Mouse (Mus musculus) natural killer cell, adult 2 months (primary cell): ENCODE data around the gene Efemp2.

Source experiments
- DNase-seq, 2 experiments: peaks; one replicate each; pipeline ENCODE4 v3.0.0; 2022; ENCODE audit warnings: low spot score in 2 of 2

The Efemp2 gene

DNA sequence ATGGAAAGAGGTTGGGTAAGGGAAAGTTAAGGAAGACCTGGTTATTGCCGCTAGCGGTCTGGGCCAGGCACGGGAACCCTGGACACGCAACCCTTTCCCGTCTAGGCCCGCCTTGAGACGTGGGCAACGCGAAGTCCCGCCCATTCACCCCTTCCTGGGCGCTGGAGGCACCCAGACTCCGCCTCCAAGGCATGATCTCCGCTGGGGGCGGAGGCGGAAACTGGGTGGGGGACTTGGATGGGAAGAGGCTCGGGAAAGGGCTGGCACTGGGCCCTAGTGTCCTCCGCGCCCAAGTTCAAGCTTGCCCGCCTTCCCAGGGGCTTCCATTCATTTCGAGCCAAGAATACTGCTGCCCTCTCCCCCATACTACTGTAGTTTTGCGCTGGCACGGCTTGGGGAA lies at the start of gene Efemp2:
Gene Efemp2, plus strand, starts transcription at position 235 of the 400 bp plus-strand sequence.
- no peak for DNase-seq

- peak in 1 of 2 experiments; percentile 67 for DNase-seq
These were observed 49.5 kb upstream of the Efemp2 start for GRCm38 (mm10) chr19:5424092-5424781.

DNA sequence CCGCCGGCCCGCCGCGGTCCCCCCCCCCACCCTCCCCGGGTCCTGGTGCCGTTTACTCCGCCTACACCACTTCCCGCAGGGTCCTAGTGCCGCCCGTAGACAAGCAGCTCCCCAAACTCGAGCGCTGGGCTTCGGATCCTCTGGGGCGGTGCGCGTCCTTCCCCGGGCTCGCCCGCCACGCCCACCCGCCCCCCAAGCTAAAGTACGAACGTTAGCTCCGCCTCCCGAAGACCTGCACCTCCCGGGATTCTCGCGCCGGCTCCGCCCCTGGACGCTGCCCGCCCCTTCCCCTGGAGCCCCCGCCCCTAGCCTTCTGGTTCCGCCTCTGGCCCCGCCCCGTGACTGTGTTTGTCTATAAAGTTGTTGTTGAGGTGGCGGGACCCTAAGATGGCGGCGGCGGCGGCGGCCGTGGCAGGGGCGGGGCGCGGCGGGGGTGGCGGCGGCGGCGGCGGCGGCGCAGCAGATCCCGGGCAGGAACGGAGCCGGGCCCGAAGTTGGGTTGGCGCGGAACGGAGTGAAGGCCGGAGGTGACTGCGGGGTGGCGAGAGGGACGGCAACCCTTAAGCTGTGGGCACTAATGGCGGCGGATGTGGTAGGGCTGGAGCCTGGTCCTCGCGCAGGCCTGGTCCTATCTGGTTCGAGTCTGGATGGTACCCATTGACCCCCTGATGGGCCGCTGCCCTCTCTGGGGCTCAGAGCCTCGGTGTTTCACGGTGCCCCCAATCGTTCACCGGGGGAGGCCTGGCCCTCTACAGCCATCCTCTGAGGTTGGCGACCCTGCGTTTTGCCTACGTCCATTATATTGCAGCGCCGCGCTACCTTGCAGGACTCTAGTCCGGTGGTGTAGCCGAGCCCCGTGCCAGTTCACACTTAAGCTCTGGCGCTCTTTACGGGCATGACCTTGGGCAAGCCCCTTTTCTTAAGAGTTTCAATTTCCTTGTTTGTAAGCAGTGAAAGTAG lies 48.7 kb upstream of the Efemp2 start, which contains the start of the genes Drap1 and AI837181:
Gene Drap1, minus strand, starts transcription at position 198 of the 960 bp plus-strand sequence.
Gene AI837181, plus strand, starts transcription at position 363 of the 960 bp plus-strand sequence.
- peak; percentile 89 to 92 for DNase-seq

DNA sequence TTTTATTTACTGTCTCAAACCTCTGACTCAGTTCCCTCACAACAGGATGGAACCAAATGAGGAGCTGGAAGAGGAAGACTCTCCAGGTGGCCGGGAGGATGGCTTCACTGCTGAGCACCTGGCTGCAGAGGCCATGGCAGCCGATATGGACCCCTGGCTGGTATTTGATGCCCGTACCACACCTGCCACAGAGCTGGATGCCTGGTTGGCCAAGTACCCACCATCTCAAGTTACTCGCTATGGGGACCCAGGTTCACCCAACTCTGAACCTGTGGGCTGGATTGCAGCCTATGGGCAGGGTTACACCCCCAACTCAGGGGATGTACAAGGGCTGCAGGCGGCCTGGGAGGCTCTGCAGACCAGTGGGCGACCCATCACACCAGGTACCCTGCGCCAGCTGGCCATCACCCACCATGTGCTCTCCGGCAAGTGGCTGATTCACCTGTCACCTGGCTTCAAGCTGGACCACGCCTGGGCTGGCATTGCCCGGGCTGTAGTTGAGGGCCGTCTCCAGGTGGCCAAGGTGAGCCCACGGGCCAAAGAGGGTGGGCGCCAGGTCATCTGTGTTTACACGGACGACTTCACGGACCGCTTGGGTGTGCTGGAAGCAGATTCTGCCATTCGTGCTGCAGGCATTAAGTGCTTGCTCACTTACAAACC lies 47.7 kb upstream of the Efemp2 start:
- no peak for DNase-seq

DNA sequence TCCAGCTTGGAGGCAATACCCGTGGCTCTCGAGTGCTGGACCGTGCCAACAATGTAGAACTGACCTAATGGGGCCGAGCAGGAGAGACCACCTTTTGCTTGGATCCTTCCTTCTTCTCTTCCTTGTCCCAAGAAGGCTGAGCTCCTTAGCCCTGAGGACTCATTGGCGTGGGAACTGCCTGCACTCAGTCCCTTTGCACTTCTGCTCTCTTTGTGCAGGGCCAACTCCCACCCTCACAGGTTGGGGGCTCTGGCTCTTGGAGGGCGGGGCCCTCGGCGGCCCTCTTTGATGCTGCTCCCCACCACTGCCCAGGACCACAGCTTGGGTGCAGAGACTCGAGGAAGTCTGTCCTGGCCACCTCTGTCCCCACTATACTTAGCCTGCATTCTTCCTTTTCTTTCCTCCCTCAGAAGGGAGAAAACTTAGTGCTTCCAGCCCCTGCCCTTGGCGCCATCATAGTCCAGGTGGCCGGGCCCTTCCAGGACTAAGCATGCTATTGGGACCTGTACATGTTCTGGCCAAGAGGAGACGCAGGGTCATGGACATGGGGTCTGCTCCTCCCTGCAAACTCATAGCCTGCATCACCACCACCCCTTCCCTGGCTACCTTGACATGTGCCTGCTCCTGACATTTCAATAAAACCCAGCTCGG lies 47.0 kb upstream of the Efemp2 start:
- DNase-seq: no peak

DNA sequence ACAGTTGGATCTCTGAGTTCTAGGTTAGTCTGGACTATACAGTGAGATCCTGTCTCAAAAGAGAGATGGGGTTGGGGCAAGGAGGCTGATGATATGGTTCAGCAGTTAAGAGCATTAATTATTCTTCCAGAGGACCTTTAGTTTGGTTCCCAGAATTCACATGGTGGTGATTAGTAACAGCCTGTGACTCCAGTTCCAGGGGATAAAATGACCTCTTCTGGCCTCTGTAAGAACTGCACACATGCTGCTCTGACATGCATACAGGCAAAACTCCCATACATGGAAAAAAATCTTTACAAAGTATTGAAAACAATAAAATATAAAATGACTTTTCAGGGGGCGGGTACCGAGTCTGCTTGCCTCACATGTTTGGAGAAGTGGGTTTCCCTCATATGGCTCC lies 45.7 kb upstream of the Efemp2 start:
- peak; percentile 29 to 32 for DNase-seq

GRCm38 (mm10) chr19:5429219-5429618 lies 44.5 kb upstream of the Efemp2 start:
- no peak for DNase-seq

DNA sequence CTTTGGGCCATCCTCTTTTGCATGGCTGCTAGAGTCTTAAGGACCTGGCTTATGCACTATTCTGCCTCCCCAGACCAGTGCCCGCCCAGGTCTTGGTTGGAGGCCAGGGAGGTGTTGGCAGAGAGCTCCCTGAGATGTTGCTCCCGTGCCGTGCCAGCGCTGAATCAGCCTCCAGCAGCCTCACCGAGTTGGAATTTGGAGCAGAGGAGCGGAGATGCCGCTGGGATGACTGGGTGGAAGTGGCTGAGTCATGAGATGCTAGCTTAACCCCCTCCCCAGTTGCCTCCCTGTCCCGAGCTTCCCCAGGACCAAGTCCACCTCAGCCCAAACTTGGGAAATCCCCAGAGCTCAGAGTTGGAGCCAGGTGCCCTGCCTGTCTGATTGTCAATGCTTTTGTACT lies 43.9 kb upstream of the Efemp2 start:
- no peak for DNase-seq

DNA sequence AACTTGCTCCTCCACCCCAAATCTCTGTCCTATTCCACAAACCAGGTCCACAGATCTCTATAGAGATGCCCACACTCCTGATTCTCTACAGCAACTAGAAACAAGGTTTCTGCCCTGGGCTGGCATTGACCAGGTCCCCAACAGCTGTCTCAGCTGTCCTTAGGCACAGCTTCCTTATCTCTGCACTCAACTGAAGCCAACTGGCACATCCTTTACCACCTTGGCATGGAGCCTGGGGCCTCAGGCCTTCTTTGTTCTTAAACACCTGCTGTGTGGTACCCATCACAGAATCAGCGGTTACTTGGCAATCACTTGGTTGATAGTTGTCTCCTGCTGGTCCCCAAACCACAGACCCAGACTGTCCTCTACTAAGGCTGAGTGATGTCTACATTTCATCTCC lies 43.3 kb upstream of the Efemp2 start:
- no peak for DNase-seq

DNA sequence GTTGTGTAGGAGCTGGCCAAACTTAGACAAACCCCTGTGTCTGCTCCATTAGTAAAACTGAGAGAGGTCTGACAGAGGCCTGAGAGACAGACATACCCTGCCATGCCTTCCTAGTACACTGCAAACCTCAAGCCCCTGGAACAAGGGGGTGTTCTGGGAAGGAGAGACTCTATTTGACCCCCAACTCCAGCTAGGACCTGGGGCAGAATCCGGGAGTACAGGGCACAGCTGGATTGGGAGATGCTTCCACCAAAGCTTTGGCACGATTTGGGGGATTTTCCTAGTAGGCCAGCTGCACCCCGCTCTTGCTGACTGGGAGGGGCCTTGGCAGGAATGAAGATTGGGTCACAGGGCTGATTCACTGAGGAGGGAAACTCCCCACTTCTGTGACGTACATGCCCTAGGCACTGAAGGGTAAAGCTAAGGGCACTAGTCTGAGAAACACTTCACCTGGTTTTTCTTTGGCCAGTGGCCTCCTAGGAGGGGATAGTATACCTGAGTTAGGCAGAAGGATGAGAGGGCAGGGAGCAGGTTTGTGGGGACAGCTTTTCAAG lies 41.8 kb upstream of the Efemp2 start:
- no peak for DNase-seq

DNA sequence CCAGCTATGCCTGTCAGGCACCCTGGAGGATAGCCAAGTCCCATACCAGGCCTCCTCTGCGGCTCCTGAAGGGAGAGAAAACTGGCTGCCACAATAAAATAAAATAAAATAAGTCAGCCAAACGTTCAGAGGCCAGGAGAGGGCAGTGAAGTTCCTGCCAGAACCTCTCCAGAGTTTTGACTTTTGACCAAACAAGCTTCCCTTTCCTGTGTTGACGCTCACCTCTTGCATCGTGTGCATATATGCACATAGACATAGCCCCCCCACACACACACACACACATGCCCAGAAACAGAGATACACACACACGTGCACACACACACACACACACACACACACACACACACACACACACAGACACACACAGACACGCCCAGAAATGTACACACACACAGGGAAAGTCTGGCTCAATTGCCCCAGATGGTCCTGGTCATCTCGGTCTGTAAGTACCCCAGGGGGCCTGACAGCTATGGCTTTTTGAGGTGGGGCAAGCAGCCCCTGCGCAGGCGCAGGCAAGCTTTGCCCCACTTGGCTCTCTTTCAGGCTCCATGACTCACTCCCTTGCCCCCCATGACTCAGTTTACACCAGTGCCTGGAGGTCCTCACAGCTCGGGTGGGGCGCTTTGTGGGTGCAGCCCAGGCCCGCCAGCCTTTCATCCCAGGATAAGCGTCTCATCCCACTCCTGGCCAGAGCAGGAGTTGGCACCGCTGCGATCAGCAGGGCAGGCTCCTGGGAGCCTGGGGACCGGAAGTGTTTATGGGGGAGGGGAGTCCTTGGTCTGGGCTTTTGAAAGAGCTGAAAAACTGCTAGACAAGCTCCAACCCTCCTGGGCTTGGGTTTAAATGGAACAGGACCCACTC lies 40.5 kb upstream of the Efemp2 start:
- peak; percentile 45 to 46 for DNase-seq

- DNase-seq: no peak
These were observed 39.8 kb upstream of the Efemp2 start for GRCm38 (mm10) chr19:5433951-5434350.

DNA sequence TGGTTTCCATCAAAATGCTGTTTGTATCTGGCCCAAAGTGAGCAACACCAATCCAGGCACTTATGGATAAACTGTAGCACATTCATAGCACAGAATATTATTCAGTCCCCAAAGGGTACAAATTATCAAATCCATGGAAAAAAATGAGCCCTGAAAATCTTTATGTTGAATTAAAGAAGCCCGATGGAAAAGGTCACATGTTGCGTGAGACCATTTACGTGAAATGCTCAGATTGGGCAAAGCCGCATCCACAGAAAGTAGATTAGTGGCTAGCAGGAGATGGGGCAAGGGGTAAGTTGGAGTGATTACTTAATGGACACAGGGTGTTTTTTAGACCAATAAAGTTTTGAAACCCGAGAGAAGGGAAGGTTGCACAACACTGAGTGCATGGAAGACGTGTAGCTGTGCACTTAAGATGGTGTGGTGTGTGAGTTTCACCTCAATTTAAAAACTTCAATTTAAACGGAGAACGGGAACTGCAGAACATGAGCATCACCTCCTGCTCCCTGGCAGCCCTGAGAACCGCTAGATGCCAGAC lies 29.3 kb upstream of the Efemp2 start:
- no peak for DNase-seq

DNA sequence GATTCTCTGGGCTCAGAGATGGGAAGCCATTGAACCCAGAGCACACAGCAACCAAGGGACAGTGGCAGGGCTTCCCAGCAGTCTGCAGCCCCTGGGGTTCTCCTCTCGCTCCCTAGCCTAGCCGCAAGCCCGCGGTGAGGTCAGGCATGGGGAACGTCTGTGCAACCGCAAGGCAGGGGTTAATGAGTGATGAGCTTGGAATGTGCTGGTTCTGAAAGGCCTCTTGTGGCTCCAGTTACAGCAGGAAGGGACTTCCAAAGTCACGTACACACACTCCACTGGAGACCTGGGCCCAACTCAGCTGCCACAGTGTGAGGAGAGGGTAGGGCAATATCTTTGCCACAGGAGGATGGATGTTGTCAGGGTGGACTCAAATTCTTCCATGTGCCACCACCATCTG lies 28.8 kb upstream of the Efemp2 start:
- no peak for DNase-seq

GRCm38 (mm10) chr19:5445747-5446146 lies 28.0 kb upstream of the Efemp2 start:
- DNase-seq: no peak

- DNase-seq: peak; percentile 80 to 86
These were observed 26.0 kb upstream of the Efemp2 start, which contains the start of gene Fosl1 for GRCm38 (mm10) chr19:5447515-5448353. Fosl1 (plus strand) TSS chr19:5447547.

DNA sequence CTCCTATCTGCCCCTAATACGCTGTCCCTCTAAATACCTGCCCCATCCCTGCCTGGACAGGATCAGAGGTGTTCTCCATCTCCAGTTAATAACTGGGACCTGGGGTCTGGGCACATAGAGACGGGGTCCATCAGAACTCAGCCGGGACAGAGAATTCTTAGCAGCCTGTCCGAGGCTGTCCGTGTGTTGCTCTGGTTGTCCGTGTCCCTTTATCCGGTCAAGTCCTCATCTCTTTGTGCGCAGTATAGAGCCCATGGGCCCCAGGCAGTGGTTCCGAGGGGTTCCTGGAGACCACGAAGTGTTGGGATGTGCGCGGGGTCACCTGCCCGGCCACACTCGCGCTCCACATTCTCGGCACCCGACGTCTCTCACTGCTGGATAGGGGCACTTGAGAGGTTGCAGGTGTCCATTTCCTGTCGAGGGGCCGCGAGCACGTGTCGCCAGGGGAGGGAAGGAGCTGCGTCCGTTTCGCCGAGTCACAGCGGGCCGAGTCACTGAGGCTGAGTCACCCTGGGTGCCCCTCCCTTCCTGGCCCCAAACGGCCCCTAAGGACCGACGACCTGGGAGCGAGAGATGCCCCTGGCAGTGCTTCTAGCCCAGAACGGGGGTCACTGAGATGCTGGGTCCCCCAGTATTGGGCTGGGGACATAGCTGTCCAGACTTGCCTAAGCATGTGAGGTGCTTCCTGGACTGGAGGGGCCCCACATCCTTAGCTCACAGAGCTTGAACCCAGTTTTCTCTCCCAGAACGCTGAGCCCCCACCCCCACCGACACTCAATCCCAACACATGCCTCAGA lies 25.2 kb upstream of the Efemp2 start:
- DNase-seq: peak; percentile 65 to 68

GRCm38 (mm10) chr19:5449673-5450072 lies 24.1 kb upstream of the Efemp2 start:
- no peak for DNase-seq
